Mouse (Mus musculus) kidney, embryonic 15.5 days (tissue): ENCODE measurements around the gene Src. TPM values are rescaled to one million over a fixed set of nuclear protein-coding genes. Genes with fewer than 3 reads are reported as not detected.

Experiments used
- ATAC-seq: fragments of 200-750 bp; cut with Nextera tagmentation; replicated peaks from 2 replicates; pipeline ENCODE4 v1.8.0; 2017; ENCODE audit warnings: moderate TSS enrichment; ENCODE audit not compliant: low FRiP score
- H3K27ac ChIP-seq: fragments of 300-500 bp; sonication (generic); 2 replicates; pipeline ENCODE4 v1.5.1; 2015; ENCODE audit warnings: mild to moderate bottlenecking, inconsistent platforms
- H3K27me3 ChIP-seq: fragments of 300-500 bp; sonication (generic); 2 replicates; pipeline ENCODE4 v1.6.1; 2015; ENCODE audit warnings: inconsistent platforms
- H3K36me3 ChIP-seq: fragments of 300-500 bp; sonication (generic); 2 replicates; pipeline ENCODE4 v1.6.1; 2015; ENCODE audit warnings: inconsistent platforms
- H3K4me1 ChIP-seq: fragments of 300-500 bp; sonication (generic); 2 replicates; pipeline ENCODE4 v1.6.1; 2015; ENCODE audit warnings: inconsistent platforms
- H3K4me2 ChIP-seq: fragments of 300-500 bp; sonication (generic); 2 replicates; pipeline ENCODE4 v1.6.1; 2015; ENCODE audit warnings: moderate library complexity, mild to moderate bottlenecking, inconsistent platforms
- H3K4me3 ChIP-seq: fragments of 300-500 bp; sonication (generic); replicated peaks from 2 replicates; pipeline ENCODE4 v1.5.1; 2015; ENCODE audit warnings: mild to moderate bottlenecking, inconsistent platforms
- H3K9ac ChIP-seq: fragments of 300-500 bp; sonication (generic); 2 replicates; pipeline ENCODE4 v1.6.1; 2015; ENCODE audit warnings: mild to moderate bottlenecking, inconsistent platforms
- H3K9me3 ChIP-seq: fragments of 300-500 bp; sonication (generic); replicated peaks from 2 replicates; pipeline ENCODE4 v1.6.1; 2016; ENCODE audit warnings: inconsistent platforms
- WGBS: fragments of 180-500 bp; shearing (Covaris S2); methylation state at CpG from one replicate; pipeline ENCODE4 v1.1.7; 2015; ENCODE audit warnings: mixed read lengths; 5-methylcytosine and 5-hydroxymethylcytosine counted together
- polyA plus RNA-seq: library from polyadenylated mRNA; unstranded; fragments of >200 nt; fragmentation: Nextera tagmentation; extraction: Ambion mirVana; gene quantifications from 2 replicates; pipeline ENCODE4 v1.2.1, GENCODE M21; 2015

Src gene
- polyA plus RNA-seq, 1 experiment from 2014 or later: 17.6 TPM

DNA sequence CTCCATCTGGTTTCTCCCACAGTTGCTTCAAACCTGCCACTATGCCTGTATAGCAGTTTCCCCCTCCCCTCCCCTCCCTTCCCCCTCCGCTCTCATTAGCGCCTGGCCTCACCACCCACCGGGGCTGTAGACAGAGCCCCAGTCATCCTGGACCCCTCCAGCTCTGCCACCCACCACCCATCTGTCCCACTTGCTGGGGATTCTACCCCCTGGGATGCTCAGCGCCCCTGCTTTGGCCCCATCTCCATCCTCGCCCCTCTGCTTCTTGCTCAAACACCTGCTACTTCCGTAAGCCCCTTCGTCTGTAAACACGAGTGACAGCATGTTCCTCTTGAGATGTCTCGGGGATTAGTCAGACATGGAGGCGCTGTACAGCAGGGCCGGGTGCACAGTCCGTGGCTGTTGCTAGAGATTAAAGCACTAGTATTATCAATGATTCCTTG lies 69.5 kb downstream of the Src start:
- Histone ChIP-seq H3K4me1 (no peaks in the 10 kb centered on the region; the same call in 1 of the 2 replicates), H3K4me2 (no peak overlapping the region), H3K9ac (no peak overlapping the region), H3K4me3 (no peak overlapping the region), H3K27ac (no peak overlapping the region), H3K27me3 (no peaks in the 10 kb centered on the region), H3K36me3 (no peaks in the 10 kb centered on the region), H3K9me3 (no peaks in the 10 kb centered on the region)
- no peak for ATAC-seq
- WGBS: 44% methylated on average over 12 of the region's 12 CpGs

GRCm38 (mm10) chr2:157493240-157493639 lies 75.0 kb downstream of the Src start:
- Histone ChIP-seq H3K9me3 (no peaks in the 10 kb centered on the region), H3K27me3 (no peaks in the 10 kb centered on the region; the same call in 1 of the 2 replicates), H3K36me3 (no peaks in the 10 kb centered on the region), H3K4me1 (no peaks in the 10 kb centered on the region), H3K4me2 (no peak overlapping the region), H3K4me3 (no peak overlapping the region), H3K9ac (no peak overlapping the region), H3K27ac (no peak overlapping the region)
- 85% methylated on average over 3 of the region's 3 CpGs for WGBS
- ATAC-seq: no peak

- H3K4me1 ChIP-seq: 0 out of 2 replicates have a peak, but pooled peaks cover 3% of the 10 kb centered on the region
- no peak; the same call in 1 of the 2 replicates for ATAC-seq
Observed at GRCm38 (mm10) chr2:157498529-157498928, 80.3 kb downstream of the Src start.

DNA sequence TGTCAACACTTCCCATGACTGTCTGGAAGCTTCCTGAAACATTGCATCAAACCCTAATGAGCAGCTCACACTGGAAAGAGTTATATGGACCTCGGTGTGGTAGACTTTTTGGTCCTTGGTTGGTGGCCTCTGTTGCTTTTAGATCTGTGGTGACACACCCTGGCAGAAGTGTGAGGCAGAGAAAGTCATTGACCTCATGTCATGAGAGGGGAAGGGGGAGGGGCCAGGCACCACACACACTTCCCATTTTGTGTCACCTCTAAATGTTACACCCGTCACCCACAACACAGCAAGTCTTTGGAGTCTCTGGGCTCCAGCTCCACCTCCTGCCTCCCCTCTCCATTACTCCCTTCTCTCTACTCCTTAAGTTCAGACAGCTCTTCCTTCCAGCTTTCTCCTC lies 82.1 kb downstream of the Src start:
- ATAC-seq: no peak
- Histone ChIP-seq H3K27ac (no peak overlapping the region), H3K9ac (no peak overlapping the region), H3K4me1 (0 out of 2 replicates have a peak, but pooled peaks cover 3% of the 10 kb centered on the region), H3K4me2 (no peak overlapping the region), H3K36me3 (no peaks in the 10 kb centered on the region), H3K9me3 (no peaks in the 10 kb centered on the region), H3K4me3 (no peak overlapping the region), H3K27me3 (no peaks in the 10 kb centered on the region; the same call in 1 of the 2 replicates)
- 67% methylated on average over 2 of the region's 2 CpGs for WGBS

More at GRCm38 (mm10) chr2:157498529-157498928, 80.3 kb downstream of the Src start:
- no peak overlapping the region for H3K4me2 ChIP-seq
- no peak overlapping the region for H3K4me3 ChIP-seq
- H3K27ac ChIP-seq: no peak overlapping the region
- H3K9ac ChIP-seq: no peak overlapping the region
- no peaks in the 10 kb centered on the region for H3K9me3 ChIP-seq
- H3K36me3 ChIP-seq: no peaks in the 10 kb centered on the region
- 35% methylated on average over 4 of the region's 4 CpGs for WGBS
- no peaks in the 10 kb centered on the region; the same call in 1 of the 2 replicates for H3K27me3 ChIP-seq

- Histone ChIP-seq H3K9ac (no peak overlapping the region), H3K4me2 (no peak overlapping the region), H3K36me3 (no peaks in the 10 kb centered on the region), H3K4me3 (no peak overlapping the region), H3K27me3 (no peaks in the 10 kb centered on the region), H3K9me3 (no peaks in the 10 kb centered on the region), H3K27ac (no peak overlapping the region), H3K4me1 (0 out of 2 replicates have a peak, but pooled peaks cover 3% of the 10 kb centered on the region)
- ATAC-seq: no peak
- WGBS: 79% methylated on average over 4 of the region's 4 CpGs
Observed at GRCm38 (mm10) chr2:157501324-157501723, 83.1 kb downstream of the Src start.

DNA sequence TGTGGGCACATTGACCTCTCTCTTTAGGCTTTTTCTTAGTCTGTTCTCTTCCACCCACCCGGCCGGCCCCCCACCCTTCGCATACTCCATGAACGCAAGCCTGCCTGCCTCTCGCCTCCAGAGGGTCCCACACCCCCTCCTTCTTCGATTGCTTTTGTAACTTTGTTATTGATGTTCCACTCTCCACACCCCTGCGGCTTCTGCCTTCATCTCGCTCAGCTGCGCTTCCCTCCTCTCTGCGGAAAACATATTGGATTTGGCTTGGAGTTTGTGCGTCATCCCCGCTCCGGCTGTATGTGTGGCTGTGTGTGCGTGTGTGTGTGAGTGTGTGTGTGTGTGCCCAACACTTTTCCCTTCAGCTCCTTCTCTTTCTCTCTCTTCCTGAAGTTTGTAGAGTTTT lies 88.5 kb downstream of the Src start:
- no peak overlapping the region for H3K27ac ChIP-seq
- no peaks in the 10 kb centered on the region for H3K9me3 ChIP-seq
- peaks cover 9% of the 10 kb centered on the region; the same call in 1 of the 2 replicates for H3K4me1 ChIP-seq
- no peaks in the 10 kb centered on the region for H3K36me3 ChIP-seq
- H3K27me3 ChIP-seq: peaks cover 10% of the 10 kb centered on the region; the same call in 1 of the 2 replicates
- ATAC-seq: no peak
- peak overlapping the region; percentile 7 for H3K4me2 ChIP-seq
- H3K9ac ChIP-seq: no peak overlapping the region
- 35% methylated on average over 14 of the region's 14 CpGs for WGBS
- H3K4me3 ChIP-seq: no peak overlapping the region

GRCm38 (mm10) chr2:157509182-157509581 lies 90.9 kb downstream of the Src start:
- ATAC-seq: no peak
- Histone ChIP-seq H3K4me1 (peaks cover 19% of the 10 kb centered on the region), H3K9ac (no peak overlapping the region), H3K27me3 (peaks cover 10% of the 10 kb centered on the region; the same call in 1 of the 2 replicates), H3K4me3 (no peak overlapping the region), H3K4me2 (no peak overlapping the region), H3K36me3 (no peaks in the 10 kb centered on the region), H3K27ac (no peak overlapping the region), H3K9me3 (no peaks in the 10 kb centered on the region)
- 58% methylated on average over 5 of the region's 5 CpGs for WGBS

DNA sequence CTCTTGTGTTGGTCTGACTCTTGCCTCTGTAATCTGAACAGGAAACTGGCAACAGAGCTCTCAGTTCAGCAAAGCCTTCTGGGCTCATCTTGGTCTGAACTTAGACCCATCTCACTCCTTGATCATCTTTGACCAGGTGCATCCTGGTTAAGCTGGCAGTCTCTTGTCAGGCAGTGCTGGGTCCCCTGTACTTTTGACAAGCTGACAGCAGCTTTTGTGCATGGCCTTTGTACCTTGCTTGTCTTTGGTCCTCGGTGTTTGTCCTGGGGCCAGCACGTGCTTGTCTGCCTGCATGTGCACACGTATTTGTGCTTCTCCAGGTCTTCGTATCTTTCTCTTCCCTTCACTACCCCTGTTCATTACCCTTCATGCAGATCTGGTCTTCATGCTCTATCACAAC lies 91.8 kb downstream of the Src start:
- WGBS: 88% methylated on average over 4 of the region's 4 CpGs
- no peak for ATAC-seq

GRCm38 (mm10) chr2:157512859-157513258 lies 94.6 kb downstream of the Src start:
- no peaks in the 10 kb centered on the region for H3K9me3 ChIP-seq
- H3K27ac ChIP-seq: no peak overlapping the region
- no peak overlapping the region for H3K9ac ChIP-seq
- H3K4me2 ChIP-seq: no peak overlapping the region
- ATAC-seq: no peak
- 78% methylated on average over 9 of the region's 9 CpGs for WGBS
- H3K36me3 ChIP-seq: no peaks in the 10 kb centered on the region
- H3K4me1 ChIP-seq: peaks cover 26% of the 10 kb centered on the region
- peaks cover 3% of the 10 kb centered on the region; the same call in 1 of the 2 replicates for H3K27me3 ChIP-seq
- H3K4me3 ChIP-seq: no peak overlapping the region

More for the DNA sequence above, 91.8 kb downstream of the Src start:
- no peaks in the 10 kb centered on the region for H3K9me3 ChIP-seq
- H3K4me1 ChIP-seq: peaks cover 27% of the 10 kb centered on the region
- H3K27ac ChIP-seq: no peak overlapping the region
- no peak overlapping the region for H3K4me2 ChIP-seq
- no peak overlapping the region for H3K9ac ChIP-seq
- no peak overlapping the region for H3K4me3 ChIP-seq
- H3K36me3 ChIP-seq: no peaks in the 10 kb centered on the region
- H3K27me3 ChIP-seq: peaks cover 10% of the 10 kb centered on the region; the same call in 1 of the 2 replicates

DNA sequence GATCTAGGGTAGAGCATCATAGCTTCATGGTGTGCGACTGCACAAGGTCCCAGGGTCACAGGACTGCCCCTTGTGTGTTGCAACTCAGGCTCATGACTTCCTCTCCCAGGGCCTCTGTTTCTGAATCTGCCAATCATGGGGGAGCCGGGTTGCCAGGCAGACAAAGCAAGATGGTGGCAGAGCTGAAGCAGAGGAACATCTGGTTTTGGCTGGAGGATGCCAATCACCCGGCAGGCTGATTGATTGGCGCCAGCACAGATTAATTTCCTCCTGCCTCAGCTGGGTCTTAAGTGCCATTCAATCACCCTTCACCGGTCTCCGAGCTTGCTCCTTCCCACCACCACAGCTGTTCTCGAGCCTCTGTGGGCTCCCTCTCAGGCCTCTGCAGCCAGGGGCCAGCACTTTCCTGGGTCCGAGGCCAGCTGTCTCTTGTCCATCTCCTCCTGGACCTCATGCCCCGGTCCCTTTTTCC lies 95.5 kb downstream of the Src start:
- Histone ChIP-seq H3K4me3 (no peak overlapping the region), H3K36me3 (no peaks in the 10 kb centered on the region), H3K9ac (no peak overlapping the region), H3K27ac (0 out of 2 replicates have a peak overlapping the region, but pooled peaks have one; percentile 34), H3K27me3 (no peaks in the 10 kb centered on the region), H3K4me1 (peaks cover 33% of the 10 kb centered on the region), H3K4me2 (no peak overlapping the region), H3K9me3 (no peaks in the 10 kb centered on the region)
- no peak for ATAC-seq
- 27% methylated on average over 9 of the region's 9 CpGs for WGBS

DNA sequence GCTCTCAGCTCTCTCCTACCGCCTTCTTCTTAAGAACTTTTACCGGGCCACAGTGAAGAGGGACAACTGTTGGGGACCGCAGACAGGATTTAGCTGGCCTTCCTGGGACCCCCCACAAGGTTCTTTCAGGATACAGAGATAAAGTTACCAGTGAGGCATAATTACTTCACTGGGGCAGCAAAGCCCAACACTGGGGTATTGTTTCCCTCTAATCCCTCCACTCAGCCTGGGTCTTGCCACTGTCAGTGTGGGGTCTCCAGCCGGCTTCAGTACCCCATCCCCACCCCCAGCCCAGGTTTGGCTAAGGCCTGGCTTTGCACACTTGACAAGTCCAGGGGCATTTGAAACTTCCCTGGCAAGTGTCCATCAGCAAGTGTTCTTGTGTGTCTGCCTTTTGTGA lies 96.1 kb downstream of the Src start:
- Histone ChIP-seq H3K36me3 (no peaks in the 10 kb centered on the region), H3K9ac (no peak overlapping the region), H3K4me1 (peaks cover 33% of the 10 kb centered on the region), H3K27me3 (no peaks in the 10 kb centered on the region), H3K4me3 (no peak overlapping the region), H3K9me3 (no peaks in the 10 kb centered on the region), H3K4me2 (no peak overlapping the region), H3K27ac (0 out of 2 replicates have a peak overlapping the region, but pooled peaks have one; percentile 24)
- WGBS: 17% methylated on average over 4 of the region's 4 CpGs
- ATAC-seq: no peak

DNA sequence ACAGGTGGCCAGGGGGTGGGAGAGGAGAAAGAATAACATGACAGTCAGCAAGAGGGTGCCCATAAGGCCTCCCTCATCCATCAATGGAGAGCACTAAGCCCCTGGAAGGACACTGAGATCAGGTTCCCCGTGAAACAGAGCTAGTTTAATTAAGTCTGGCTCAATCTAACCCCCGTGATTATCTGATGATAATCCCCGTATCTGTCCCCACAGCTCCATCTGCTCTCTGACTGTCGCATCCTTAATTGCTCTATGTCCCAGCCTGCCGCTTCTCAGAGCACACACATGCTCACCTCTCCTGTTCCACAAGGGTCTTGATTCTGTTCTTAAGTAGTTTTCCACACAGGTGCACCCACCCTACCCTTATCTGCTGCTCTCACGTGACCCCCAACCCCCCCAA lies 99.3 kb downstream of the Src start:
- H3K27me3 ChIP-seq: no peaks in the 10 kb centered on the region
- no peak overlapping the region for H3K4me2 ChIP-seq
- no peak overlapping the region for H3K27ac ChIP-seq
- H3K4me3 ChIP-seq: no peak overlapping the region
- H3K9ac ChIP-seq: no peak overlapping the region
- H3K9me3 ChIP-seq: no peaks in the 10 kb centered on the region
- no peaks in the 10 kb centered on the region for H3K36me3 ChIP-seq
- no peak for ATAC-seq
- 58% methylated on average over 6 of the region's 6 CpGs for WGBS
- peaks cover 30% of the 10 kb centered on the region for H3K4me1 ChIP-seq

GRCm38 (mm10) chr2:157518451-157518850 lies 100.2 kb downstream of the Src start:
- H3K4me3 ChIP-seq: no peak overlapping the region
- H3K9me3 ChIP-seq: no peaks in the 10 kb centered on the region
- no peaks in the 10 kb centered on the region for H3K36me3 ChIP-seq
- H3K4me1 ChIP-seq: peaks cover 28% of the 10 kb centered on the region
- no peak for ATAC-seq
- no peak overlapping the region for H3K9ac ChIP-seq
- no peak overlapping the region for H3K4me2 ChIP-seq
- WGBS: 37% methylated on average over 7 of the region's 7 CpGs
- no peaks in the 10 kb centered on the region for H3K27me3 ChIP-seq
- H3K27ac ChIP-seq: no peak overlapping the region
